Mouse (Mus musculus) midbrain, embryonic 15.5 days (tissue): ENCODE results near the gene Gm21721. TPM values are rescaled to one million over a fixed set of nuclear protein-coding genes. Genes with fewer than 3 reads are reported as not detected.
"Not testable (repeated sequence)": the region's sequence is repeated elsewhere in the genome, so short reads cannot be mapped to it uniquely, and the experiment has no call there.

Source experiments
- ATAC-seq: fragments of 200-750 bp; cut with Nextera tagmentation; replicated peaks from 2 replicates; pipeline ENCODE4 v1.8.0; 2017; ENCODE audit warnings: moderate TSS enrichment
- H3K27ac ChIP-seq: fragments of 300-500 bp; sonication (generic); 2 replicates; pipeline ENCODE4 v1.5.1; 2015; ENCODE audit warnings: mild to moderate bottlenecking, inconsistent platforms
- H3K27me3 ChIP-seq: fragments of 300-500 bp; sonication (generic); replicated peaks from 2 replicates; pipeline ENCODE4 v1.6.1; 2015; ENCODE audit warnings: inconsistent platforms
- H3K36me3 ChIP-seq: fragments of 300-500 bp; sonication (generic); replicated peaks from 2 replicates; pipeline ENCODE4 v1.6.1; 2015; ENCODE audit warnings: inconsistent platforms
- H3K4me1 ChIP-seq: fragments of 300-500 bp; sonication (generic); 2 replicates; pipeline ENCODE4 v1.6.1; 2015; ENCODE audit warnings: inconsistent platforms
- H3K4me2 ChIP-seq: fragments of 300-500 bp; sonication (generic); 2 replicates; pipeline ENCODE4 v1.6.1; 2015; ENCODE audit warnings: inconsistent platforms, mild to moderate bottlenecking, moderate library complexity
- H3K4me3 ChIP-seq: fragments of 300-500 bp; sonication (generic); 2 replicates; pipeline ENCODE4 v1.5.1; 2015; ENCODE audit warnings: mild to moderate bottlenecking, inconsistent platforms
- H3K9ac ChIP-seq: fragments of 300-500 bp; sonication (generic); 2 replicates; pipeline ENCODE4 v1.6.1; 2015; ENCODE audit warnings: mild to moderate bottlenecking, inconsistent platforms
- H3K9me3 ChIP-seq: fragments of 300-500 bp; sonication (generic); 2 replicates; pipeline ENCODE4 v1.6.1; 2016; ENCODE audit warnings: inconsistent platforms
- WGBS: fragments of 180-500 bp; shearing (Covaris S2); methylation state at CpG from one replicate; pipeline ENCODE4 v1.1.7; 2015; ENCODE audit warnings: mixed read lengths; 5-methylcytosine and 5-hydroxymethylcytosine counted together
- polyA plus RNA-seq: library from polyadenylated mRNA; unstranded; fragments of >200 nt; fragmentation: Nextera tagmentation; extraction: Ambion mirVana; gene quantifications from 2 replicates; pipeline ENCODE4 v1.2.1, GENCODE M21; 2015

The Gm21721 gene
- polyA plus RNA-seq = not detected in 2 replicates

GRCm38 (mm10) chrY:9202090-9202489 is at the start of gene Gm21721:
Gm21721 (minus strand) TSS chrY:9202190.
- H3K27ac ChIP-seq, H3K9ac ChIP-seq, H3K36me3 ChIP-seq, H3K9me3 ChIP-seq, H3K4me2 ChIP-seq, ATAC-seq, H3K4me3 ChIP-seq, H3K4me1 ChIP-seq, H3K27me3 ChIP-seq: not testable (repeated sequence)
- WGBS = no CpG with 5 or more reads among the region's 2 CpGs

Other genes with a start within 250 kb of the Gm21721 start
- not detected in 2 replicates for gene Gm21292, start 68.3 kb downstream of the Gm21721 start, polyA plus RNA-seq
- not detected in 2 replicates for gene Gm21812, start 145.0 kb upstream of the Gm21721 start, polyA plus RNA-seq
- not detected in 2 replicates for gene Gm21874, start 214.0 kb upstream of the Gm21721 start, polyA plus RNA-seq